Mouse (Mus musculus): Measurements from ENCODE around the gene Cept1.
"Not testable (repeated sequence)": the region's sequence is repeated elsewhere in the genome, so short reads cannot be mapped to it uniquely, and the experiment has no call there.

Cept1 gene

GRCm38 (mm10) chr3:106547171-106547923 is at the start of gene Cept1, which contains the start of gene Dram2:
Gene Cept1, minus strand, starts transcription at chr3:106547802.
Gene Dram2, plus strand, starts transcription at chr3:106547798.
- DNase-seq (ENCODE audit: low spot score in 2 of 2) = peak; percentile 87 to 90

GRCm38 (mm10) chr3:106593631-106594030 is 46.0 kb upstream of the Cept1 start:
- DNase-seq (ENCODE audit: low spot score in 2 of 2) = not testable (repeated sequence)

GRCm38 (mm10) chr3:106579296-106579695 is 31.7 kb upstream of the Cept1 start:
- DNase-seq (ENCODE audit: low spot score in 2 of 2) = no peak

GRCm38 (mm10) chr3:106573191-106573590 is 25.6 kb upstream of the Cept1 start:
- DNase-seq (ENCODE audit: low spot score in 2 of 2) = no peak

- DNase-seq (ENCODE audit: low spot score in 2 of 2) = no peak
These were observed 18.3 kb upstream of the Cept1 start for GRCm38 (mm10) chr3:106565876-106566275.

- DNase-seq (ENCODE audit: low spot score in 2 of 2) = no peak
These were observed 10.7 kb upstream of the Cept1 start for GRCm38 (mm10) chr3:106558271-106558670.

- DNase-seq (ENCODE audit: low spot score in 2 of 2) = no peak
These were observed 8.2 kb upstream of the Cept1 start for GRCm38 (mm10) chr3:106555743-106556250.

- DNase-seq (ENCODE audit: low spot score in 2 of 2) = no peak
These were observed 5.8 kb upstream of the Cept1 start for GRCm38 (mm10) chr3:106553411-106553810.

GRCm38 (mm10) chr3:106548971-106549370 is 1.4 kb upstream of the Cept1 start:
- no peak for DNase-seq (ENCODE audit: low spot score in 2 of 2)

GRCm38 (mm10) chr3:106547924-106548539 is 430 bp upstream of the Cept1 start:
- no peak for DNase-seq (ENCODE audit: low spot score in 2 of 2)

GRCm38 (mm10) chr3:106544721-106545316 is 2.8 kb downstream of the Cept1 start:
- no peak for DNase-seq (ENCODE audit: low spot score in 2 of 2)

- DNase-seq (ENCODE audit: low spot score in 2 of 2) = no peak
These were observed 14.3 kb downstream of the Cept1 start for GRCm38 (mm10) chr3:106533277-106533676.

GRCm38 (mm10) chr3:106528032-106528431 is 19.6 kb downstream of the Cept1 start:
- DNase-seq (ENCODE audit: low spot score in 2 of 2) = no peak

- DNase-seq (ENCODE audit: low spot score in 2 of 2) = no peak
These were observed 21.2 kb downstream of the Cept1 start for GRCm38 (mm10) chr3:106526411-106526810.

GRCm38 (mm10) chr3:106522730-106523129 is 24.9 kb downstream of the Cept1 start:
- no peak for DNase-seq (ENCODE audit: low spot score in 2 of 2)

- no peak for DNase-seq (ENCODE audit: low spot score in 2 of 2)
These were observed 32.6 kb downstream of the Cept1 start for GRCm38 (mm10) chr3:106515016-106515415.

- no peak for DNase-seq (ENCODE audit: low spot score in 2 of 2)
These were observed 36.9 kb downstream of the Cept1 start for GRCm38 (mm10) chr3:106510669-106511068.

GRCm38 (mm10) chr3:106502892-106503291 is 44.7 kb downstream of the Cept1 start:
- no peak for DNase-seq (ENCODE audit: low spot score in 2 of 2)

GRCm38 (mm10) chr3:106500510-106500909 is 47.1 kb downstream of the Cept1 start:
- DNase-seq (ENCODE audit: low spot score in 2 of 2) = no peak

GRCm38 (mm10) chr3:106496996-106497395 is 50.6 kb downstream of the Cept1 start:
- DNase-seq (ENCODE audit: low spot score in 2 of 2) = no peak

GRCm38 (mm10) chr3:106496045-106496721 is 51.4 kb downstream of the Cept1 start:
- DNase-seq (ENCODE audit: low spot score in 2 of 2) = no peak
